Mouse (Mus musculus): Measurements from ENCODE around the gene 1600002K03Rik. TPM values are rescaled to one million over a fixed set of nuclear protein-coding genes. Genes with fewer than 3 reads are reported as not detected.

The 1600002K03Rik gene
- polyA plus RNA-seq, 1 experiment from 2014 or later = 12.2 TPM

DNA sequence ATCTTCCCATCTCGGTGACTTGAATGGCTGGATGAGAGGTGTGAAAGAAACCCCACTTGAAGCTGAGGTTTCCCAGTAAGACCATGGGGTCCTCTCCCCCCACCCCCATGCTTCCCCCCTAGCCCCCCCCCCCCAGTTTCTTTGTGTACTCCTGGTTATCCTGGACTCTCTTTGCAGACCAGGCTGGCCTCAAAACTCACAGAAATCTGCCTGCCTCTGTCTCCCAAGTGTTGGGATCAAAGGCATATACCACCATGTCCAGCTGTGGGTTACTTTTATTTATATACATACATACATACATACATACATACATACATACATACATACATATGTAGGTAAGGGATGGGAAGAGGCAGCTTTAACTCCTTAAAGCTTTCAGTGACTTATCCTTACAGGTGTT is 3.7 kb upstream of the 1600002K03Rik start:
- Histone ChIP-seq H3K4me3 (ENCODE audit: low read length) (peak overlapping the region; percentile 86), H3K36me3 (ENCODE audit: control insufficient read depth, insufficient read depth, low read length) (peaks cover 23% of the 10 kb centered on the region), H3K4me2 (ENCODE audit: low read depth, low read length) (peak overlapping the region; percentile 91), H3K27ac (ENCODE audit: low read length) (peak overlapping the region; percentile 99), H3K4me1 (replicated peaks; ENCODE audit: control insufficient read depth, insufficient read depth, low read length) (peaks cover 43% of the 10 kb centered on the region), H3K9ac (ENCODE audit: low read length) (peak overlapping the region; percentile 98), H3K27me3 (ENCODE audit: control insufficient read depth, insufficient read depth, low read depth, low read length) (no peaks in the 10 kb centered on the region), H3K9me3 (ENCODE audit: control insufficient read depth, low read length) (no peaks in the 10 kb centered on the region)
- ATAC-seq (ENCODE audit: low read depth) = no peak
- 40% methylated on average over 1 of the region's 1 CpGs for WGBS

DNA sequence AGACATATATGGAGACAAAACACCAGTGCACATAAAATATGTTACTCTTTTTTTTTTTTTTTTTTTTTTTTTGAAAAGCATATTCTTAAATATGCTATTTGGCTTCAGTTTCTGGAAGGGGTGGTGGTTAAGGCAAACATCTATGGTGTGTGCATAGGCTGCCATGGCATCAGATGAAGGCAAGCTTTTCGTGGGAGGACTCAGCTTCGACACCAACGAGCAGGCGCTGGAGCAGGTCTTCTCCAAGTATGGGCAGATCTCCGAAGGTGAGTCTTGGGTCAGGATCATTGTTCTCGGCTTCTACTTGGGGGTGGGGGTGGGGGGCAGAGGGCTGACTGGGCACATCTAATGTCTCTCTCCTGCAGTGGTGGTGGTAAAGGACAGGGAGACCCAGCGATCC is 3.1 kb upstream of the 1600002K03Rik start:
- Histone ChIP-seq H3K4me1 (replicated peaks; ENCODE audit: control insufficient read depth, insufficient read depth, low read length) (peaks cover 37% of the 10 kb centered on the region), H3K36me3 (ENCODE audit: control insufficient read depth, insufficient read depth, low read length) (peaks cover 23% of the 10 kb centered on the region), H3K4me2 (ENCODE audit: low read depth, low read length) (no peak overlapping the region), H3K27me3 (ENCODE audit: control insufficient read depth, insufficient read depth, low read depth, low read length) (no peaks in the 10 kb centered on the region), H3K27ac (ENCODE audit: low read length) (no peak overlapping the region), H3K9me3 (ENCODE audit: control insufficient read depth, low read length) (no peaks in the 10 kb centered on the region), H3K4me3 (ENCODE audit: low read length) (no peak overlapping the region), H3K9ac (ENCODE audit: low read length) (0 out of 2 replicates have a peak overlapping the region, but pooled peaks have one; percentile 43)
- WGBS = 85% methylated on average over 7 of the region's 7 CpGs
- ATAC-seq (ENCODE audit: low read depth) = no peak

- no peak for ATAC-seq (ENCODE audit: low read depth)
- peaks cover 23% of the 10 kb centered on the region for H3K36me3 ChIP-seq (ENCODE audit: control insufficient read depth, insufficient read depth, low read length)
- no peak overlapping the region for H3K4me2 ChIP-seq (ENCODE audit: low read depth, low read length)
- no peak overlapping the region for H3K4me3 ChIP-seq (ENCODE audit: low read length)
- no peaks in the 10 kb centered on the region for H3K27me3 ChIP-seq (ENCODE audit: control insufficient read depth, insufficient read depth, low read depth, low read length)
- no peaks in the 10 kb centered on the region for H3K9me3 ChIP-seq (ENCODE audit: control insufficient read depth, low read length)
- peaks cover 35% of the 10 kb centered on the region for H3K4me1 ChIP-seq (replicated peaks; ENCODE audit: control insufficient read depth, insufficient read depth, low read length)
- no peak overlapping the region for H3K27ac ChIP-seq (ENCODE audit: low read length)
- no peak overlapping the region for H3K9ac ChIP-seq (ENCODE audit: low read length)
- WGBS = 92% methylated on average over 16 of the region's 16 CpGs
Observed at GRCm38 (mm10) chr10:80170052-80170451, 2.7 kb upstream of the 1600002K03Rik start.

DNA sequence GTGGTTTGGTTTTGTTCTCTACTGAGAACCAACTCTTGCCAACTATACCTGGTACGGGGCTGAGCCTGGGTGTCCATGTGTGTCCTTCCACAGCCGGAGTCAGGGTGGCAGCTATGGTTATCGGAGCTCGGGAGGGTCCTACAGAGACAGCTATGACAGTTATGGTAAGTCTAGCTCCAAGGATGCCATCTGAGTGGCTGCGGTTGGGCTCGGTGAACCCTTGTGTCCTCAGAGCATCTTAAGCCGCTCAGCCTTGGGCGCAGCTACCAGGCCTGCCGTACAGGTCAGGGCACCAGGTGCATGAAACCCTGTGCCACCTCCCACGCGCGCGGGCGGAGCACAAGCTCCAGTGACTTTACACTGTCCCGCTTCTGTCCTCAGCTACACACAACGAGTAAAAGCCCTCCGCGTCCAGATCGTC is 2.1 kb upstream of the 1600002K03Rik start:
- Histone ChIP-seq H3K27me3 (ENCODE audit: control insufficient read depth, insufficient read depth, low read depth, low read length) (no peaks in the 10 kb centered on the region), H3K4me2 (ENCODE audit: low read depth, low read length) (no peak overlapping the region), H3K9me3 (ENCODE audit: control insufficient read depth, low read length) (no peaks in the 10 kb centered on the region), H3K36me3 (ENCODE audit: control insufficient read depth, insufficient read depth, low read length) (peaks cover 23% of the 10 kb centered on the region), H3K4me3 (ENCODE audit: low read length) (no peak overlapping the region), H3K9ac (ENCODE audit: low read length) (no peak overlapping the region), H3K27ac (ENCODE audit: low read length) (no peak overlapping the region), H3K4me1 (replicated peaks; ENCODE audit: control insufficient read depth, insufficient read depth, low read length) (peaks cover 30% of the 10 kb centered on the region)
- no peak for ATAC-seq (ENCODE audit: low read depth)
- WGBS = 92% methylated on average over 19 of the region's 19 CpGs

DNA sequence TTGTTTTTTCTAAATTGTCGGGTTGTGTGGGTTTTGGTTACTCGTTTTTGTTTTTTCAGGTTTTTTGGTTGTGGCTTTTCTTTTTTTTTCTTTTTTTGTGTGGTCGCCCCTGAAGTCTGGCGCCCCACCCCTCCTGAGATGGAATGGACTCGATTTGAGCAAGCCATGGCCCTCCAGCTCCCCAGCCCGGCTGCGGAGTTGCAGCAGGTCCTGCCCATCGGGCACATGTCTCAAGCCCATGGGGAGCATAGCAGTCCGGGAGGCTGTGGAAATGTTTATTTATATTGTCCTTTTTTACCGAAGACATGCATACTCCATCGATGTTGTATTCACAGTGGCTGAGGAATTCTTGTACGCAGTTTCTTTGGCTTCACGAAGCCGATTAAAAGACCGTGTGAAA is 1.5 kb upstream of the 1600002K03Rik start:
- H3K9me3 ChIP-seq (ENCODE audit: control insufficient read depth, low read length) = no peaks in the 10 kb centered on the region
- ATAC-seq (ENCODE audit: low read depth) = no peak
- H3K4me3 ChIP-seq (ENCODE audit: low read length) = no peak overlapping the region
- no peaks in the 10 kb centered on the region for H3K27me3 ChIP-seq (ENCODE audit: control insufficient read depth, insufficient read depth, low read depth, low read length)
- H3K4me2 ChIP-seq (ENCODE audit: low read depth, low read length) = no peak overlapping the region
- 70% methylated on average over 15 of the region's 15 CpGs for WGBS
- H3K36me3 ChIP-seq (ENCODE audit: control insufficient read depth, insufficient read depth, low read length) = peaks cover 23% of the 10 kb centered on the region
- peaks cover 27% of the 10 kb centered on the region for H3K4me1 ChIP-seq (replicated peaks; ENCODE audit: control insufficient read depth, insufficient read depth, low read length)
- no peak overlapping the region for H3K9ac ChIP-seq (ENCODE audit: low read length)
- H3K27ac ChIP-seq (ENCODE audit: low read length) = no peak overlapping the region

- Histone ChIP-seq H3K27me3 (ENCODE audit: control insufficient read depth, insufficient read depth, low read depth, low read length) (no peaks in the 10 kb centered on the region), H3K4me2 (ENCODE audit: low read depth, low read length) (peak overlapping the region; percentile 53), H3K36me3 (ENCODE audit: control insufficient read depth, insufficient read depth, low read length) (peaks cover 23% of the 10 kb centered on the region), H3K27ac (ENCODE audit: low read length) (peak overlapping the region; percentile 76), H3K9me3 (ENCODE audit: control insufficient read depth, low read length) (no peaks in the 10 kb centered on the region), H3K9ac (ENCODE audit: low read length) (peak overlapping the region; percentile 60; the same call in 1 of the 2 replicates), H3K4me3 (ENCODE audit: low read length) (peak overlapping the region; percentile 53; the same call in 1 of the 2 replicates), H3K4me1 (replicated peaks; ENCODE audit: control insufficient read depth, insufficient read depth, low read length) (peaks cover 21% of the 10 kb centered on the region)
- ATAC-seq (ENCODE audit: low read depth) = no peak
- WGBS = 83% methylated on average over 45 of the region's 45 CpGs
Observed at GRCm38 (mm10) chr10:80171760-80172526, 801 bp upstream of the 1600002K03Rik start.

DNA sequence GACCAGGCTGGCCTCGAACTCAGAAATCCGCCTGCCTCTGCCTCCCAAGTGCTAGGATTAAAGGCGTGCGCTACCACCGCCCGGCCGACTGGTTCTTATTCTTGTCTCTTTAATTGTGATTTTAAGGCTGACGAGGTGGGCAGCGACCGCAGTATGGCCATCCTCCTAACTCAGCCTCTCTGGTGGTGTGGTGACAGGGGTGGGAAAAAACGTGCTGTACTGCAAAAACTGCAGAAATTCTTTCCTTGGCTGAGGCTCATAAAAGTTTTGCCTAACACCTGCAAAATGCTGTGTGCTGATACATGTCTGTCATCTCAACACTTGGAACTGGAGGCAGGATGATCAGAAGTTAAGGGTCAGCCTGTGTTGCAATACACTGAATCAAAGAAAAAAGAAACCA is 614 bp downstream of the 1600002K03Rik start:
- Histone ChIP-seq H3K4me3 (ENCODE audit: low read length) (peak overlapping the region; percentile 53), H3K27me3 (ENCODE audit: control insufficient read depth, insufficient read depth, low read depth, low read length) (no peaks in the 10 kb centered on the region), H3K27ac (ENCODE audit: low read length) (peak overlapping the region; percentile 4; the same call in 1 of the 2 replicates), H3K9me3 (ENCODE audit: control insufficient read depth, low read length) (no peaks in the 10 kb centered on the region), H3K4me1 (replicated peaks; ENCODE audit: control insufficient read depth, insufficient read depth, low read length) (peaks cover 19% of the 10 kb centered on the region), H3K9ac (ENCODE audit: low read length) (peak overlapping the region; percentile 25), H3K4me2 (ENCODE audit: low read depth, low read length) (peak overlapping the region; percentile 53), H3K36me3 (ENCODE audit: control insufficient read depth, insufficient read depth, low read length) (peaks cover 23% of the 10 kb centered on the region)
- no peak for ATAC-seq (ENCODE audit: low read depth)
- 9% methylated on average over 11 of the region's 11 CpGs for WGBS

DNA sequence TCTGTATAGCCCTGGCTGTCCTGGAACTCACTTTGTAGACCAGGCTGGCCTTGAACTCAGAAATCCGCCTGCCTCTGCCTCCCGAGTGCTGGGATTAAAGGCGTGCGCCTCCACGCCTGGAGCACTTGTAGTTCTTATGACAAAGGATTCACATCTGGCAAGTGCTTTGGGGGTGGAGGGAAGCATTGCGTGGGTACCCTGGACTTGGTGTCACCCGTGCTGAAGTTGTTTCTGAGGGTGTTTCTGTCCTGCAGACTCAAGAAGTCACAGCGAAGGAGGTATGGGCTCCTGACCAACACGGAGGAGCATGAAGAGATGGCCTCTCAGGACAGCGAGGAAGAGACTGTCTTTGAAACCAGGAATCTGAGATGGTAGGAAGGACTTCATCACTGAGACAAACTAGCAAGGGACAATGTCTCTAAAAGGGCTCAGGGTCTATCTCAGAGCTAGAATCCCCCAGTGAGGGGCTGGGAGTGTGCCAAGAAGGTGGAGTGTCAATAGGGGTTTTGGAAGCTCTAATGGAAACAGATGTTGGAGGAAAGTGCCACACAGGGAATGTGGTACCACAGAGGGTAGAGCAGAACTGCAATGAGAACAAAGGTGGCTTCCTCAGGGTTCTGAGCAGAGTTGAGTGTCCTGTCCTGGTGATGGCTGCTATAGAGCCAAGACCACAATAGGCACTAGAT is 1.4 kb downstream of the 1600002K03Rik start:
- Histone ChIP-seq H3K4me1 (replicated peaks; ENCODE audit: control insufficient read depth, insufficient read depth, low read length) (peaks cover 12% of the 10 kb centered on the region), H3K9me3 (ENCODE audit: control insufficient read depth, low read length) (no peaks in the 10 kb centered on the region), H3K4me2 (ENCODE audit: low read depth, low read length) (no peak overlapping the region), H3K4me3 (ENCODE audit: low read length) (no peak overlapping the region), H3K9ac (ENCODE audit: low read length) (0 out of 2 replicates have a peak overlapping the region, but pooled peaks have one; percentile 25), H3K27me3 (ENCODE audit: control insufficient read depth, insufficient read depth, low read depth, low read length) (no peaks in the 10 kb centered on the region), H3K27ac (ENCODE audit: low read length) (no peak overlapping the region), H3K36me3 (ENCODE audit: control insufficient read depth, insufficient read depth, low read length) (peaks cover 23% of the 10 kb centered on the region)
- no peak for ATAC-seq (ENCODE audit: low read depth)
- 87% methylated on average over 10 of the region's 10 CpGs for WGBS

DNA sequence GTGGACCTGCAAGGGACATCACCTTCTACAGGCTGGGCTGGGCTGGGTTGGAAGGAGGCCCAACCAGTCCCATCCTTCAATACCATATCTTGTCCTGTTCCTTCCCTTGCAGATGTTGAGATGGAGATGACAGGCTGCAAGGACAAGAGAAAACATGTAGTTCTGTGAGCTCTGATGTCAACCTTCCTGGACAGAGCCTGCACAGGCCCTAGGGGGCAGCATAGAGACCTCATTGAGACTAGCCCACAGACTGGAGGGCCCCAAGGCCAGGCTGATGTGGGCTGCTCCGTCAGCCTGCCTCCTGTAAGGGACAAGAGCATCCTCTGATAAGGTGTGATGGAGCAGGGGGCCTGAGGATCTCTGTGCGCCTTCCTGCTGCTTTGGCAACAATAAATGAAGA is 2.0 kb downstream of the 1600002K03Rik start:
- peaks cover 22% of the 10 kb centered on the region for H3K36me3 ChIP-seq (ENCODE audit: control insufficient read depth, insufficient read depth, low read length)
- H3K27ac ChIP-seq (ENCODE audit: low read length) = no peak overlapping the region
- no peak overlapping the region for H3K4me2 ChIP-seq (ENCODE audit: low read depth, low read length)
- 33% methylated on average over 2 of the region's 2 CpGs for WGBS
- H3K4me3 ChIP-seq (ENCODE audit: low read length) = no peak overlapping the region
- no peaks in the 10 kb centered on the region for H3K27me3 ChIP-seq (ENCODE audit: control insufficient read depth, insufficient read depth, low read depth, low read length)
- peaks cover 10% of the 10 kb centered on the region for H3K4me1 ChIP-seq (replicated peaks; ENCODE audit: control insufficient read depth, insufficient read depth, low read length)
- no peak overlapping the region for H3K9ac ChIP-seq (ENCODE audit: low read length)
- H3K9me3 ChIP-seq (ENCODE audit: control insufficient read depth, low read length) = no peaks in the 10 kb centered on the region
- ATAC-seq (ENCODE audit: low read depth) = no peak
